Mouse (Mus musculus): ENCODE results near the gene Adam33. TPM values are rescaled to one million over a fixed set of nuclear protein-coding genes. Genes with fewer than 3 reads are reported as not detected.
"Not testable (repeated sequence)": the region's sequence is repeated elsewhere in the genome, so short reads cannot be mapped to it uniquely, and the experiment has no call there.

Gene Adam33
- polyA plus RNA-seq, 1 experiment, result 3.6 TPM

- H3K4me1 ChIP-seq (ENCODE audit: control insufficient read depth, insufficient read depth, low read length), result no peaks in the 10 kb centered on the region
- DNase-seq, result no peak
- H3K27ac ChIP-seq (ENCODE audit: insufficient read depth, low read length), result no peak overlapping the region
- 95% methylated on average over 2 of the region's 2 CpGs for WGBS
- H3K27me3 ChIP-seq (ENCODE audit: control insufficient read depth, insufficient read depth, low read length), result no peaks in the 10 kb centered on the region
- TF ChIP-seq POLR2A (IDR thresholded peaks at IDR 0.05; ENCODE audit: borderline replicate concordance, insufficient read depth, low read length) (no peak), CTCF (IDR thresholded peaks at IDR 0.05; ENCODE audit: borderline replicate concordance, insufficient read depth, low read depth, low read length) (no peak)
- H3K4me3 ChIP-seq (replicated peaks; ENCODE audit: insufficient read depth, low read depth, low read length), result no peak overlapping the region
Measured at GRCm38 (mm10) chr2:131036343-131036742, 27.3 kb downstream of the Adam33 start.

- DNase-seq; H3K4me1 ChIP-seq (ENCODE audit: control insufficient read depth, insufficient read depth, low read length); H3K27ac ChIP-seq (ENCODE audit: insufficient read depth, low read length); H3K27me3 ChIP-seq (ENCODE audit: control insufficient read depth, insufficient read depth, low read length); H3K4me3 ChIP-seq (replicated peaks; ENCODE audit: insufficient read depth, low read depth, low read length): not testable (repeated sequence)
- WGBS, result 55% methylated on average over 1 of the region's 1 CpGs
Measured at GRCm38 (mm10) chr2:131031406-131031805, 32.2 kb downstream of the Adam33 start.

- no peak for TF ChIP-seq POLR2A (IDR thresholded peaks at IDR 0.05; ENCODE audit: borderline replicate concordance, insufficient read depth, low read length)
- no peak for TF ChIP-seq CTCF (IDR thresholded peaks at IDR 0.05; ENCODE audit: borderline replicate concordance, insufficient read depth, low read depth, low read length)
- no peak for DNase-seq
- Histone ChIP-seq H3K27me3 (ENCODE audit: control insufficient read depth, insufficient read depth, low read length) (no peaks in the 10 kb centered on the region; the same call in 1 of the 2 replicates), H3K4me1 (ENCODE audit: control insufficient read depth, insufficient read depth, low read length) (no peaks in the 10 kb centered on the region), H3K27ac (ENCODE audit: insufficient read depth, low read length) (no peak overlapping the region), H3K4me3 (replicated peaks; ENCODE audit: insufficient read depth, low read depth, low read length) (no peak overlapping the region)
- 95% methylated on average over 1 of the region's 1 CpGs for WGBS
Measured at GRCm38 (mm10) chr2:131030998-131031397, 32.6 kb downstream of the Adam33 start.

GRCm38 (mm10) chr2:131030561-131030960, 33.1 kb downstream of the Adam33 start:
- DNase-seq, result no peak
- H3K4me3 ChIP-seq (replicated peaks; ENCODE audit: insufficient read depth, low read depth, low read length), result no peak overlapping the region
- 82% methylated on average over 2 of the region's 2 CpGs for WGBS
- H3K4me1 ChIP-seq (ENCODE audit: control insufficient read depth, insufficient read depth, low read length), result no peaks in the 10 kb centered on the region
- H3K27me3 ChIP-seq (ENCODE audit: control insufficient read depth, insufficient read depth, low read length), result no peaks in the 10 kb centered on the region; the same call in 1 of the 2 replicates
- no peak for TF ChIP-seq POLR2A (IDR thresholded peaks at IDR 0.05; ENCODE audit: borderline replicate concordance, insufficient read depth, low read length)
- TF ChIP-seq CTCF (IDR thresholded peaks at IDR 0.05; ENCODE audit: borderline replicate concordance, insufficient read depth, low read depth, low read length), result no peak
- H3K27ac ChIP-seq (ENCODE audit: insufficient read depth, low read length), result no peak overlapping the region

GRCm38 (mm10) chr2:131029065-131029935, 34.3 kb downstream of the Adam33 start:
- TF ChIP-seq POLR2A (IDR thresholded peaks at IDR 0.05; ENCODE audit: borderline replicate concordance, insufficient read depth, low read length) (no peak), CTCF (IDR thresholded peaks at IDR 0.05; ENCODE audit: borderline replicate concordance, insufficient read depth, low read depth, low read length) (no peak)
- no peak overlapping the region for H3K27ac ChIP-seq (ENCODE audit: insufficient read depth, low read length)
- DNase-seq, result no peak
- H3K4me3 ChIP-seq (replicated peaks; ENCODE audit: insufficient read depth, low read depth, low read length), result no peak overlapping the region
- no peaks in the 10 kb centered on the region for H3K4me1 ChIP-seq (ENCODE audit: control insufficient read depth, insufficient read depth, low read length)
- no peaks in the 10 kb centered on the region; the same call in 1 of the 2 replicates for H3K27me3 ChIP-seq (ENCODE audit: control insufficient read depth, insufficient read depth, low read length)
- WGBS, result 83% methylated on average over 9 of the region's 9 CpGs

- Histone ChIP-seq H3K4me3 (replicated peaks; ENCODE audit: insufficient read depth, low read depth, low read length) (no peak overlapping the region), H3K27ac (ENCODE audit: insufficient read depth, low read length) (no peak overlapping the region), H3K27me3 (ENCODE audit: control insufficient read depth, insufficient read depth, low read length) (no peaks in the 10 kb centered on the region; the same call in 1 of the 2 replicates), H3K4me1 (ENCODE audit: control insufficient read depth, insufficient read depth, low read length) (no peaks in the 10 kb centered on the region)
- 87% methylated on average over 3 of the region's 3 CpGs for WGBS
- DNase-seq, result no peak
- no peak for TF ChIP-seq POLR2A (IDR thresholded peaks at IDR 0.05; ENCODE audit: borderline replicate concordance, insufficient read depth, low read length)
- no peak for TF ChIP-seq CTCF (IDR thresholded peaks at IDR 0.05; ENCODE audit: borderline replicate concordance, insufficient read depth, low read depth, low read length)
Measured at GRCm38 (mm10) chr2:131026941-131027340, 36.7 kb downstream of the Adam33 start.

- no peaks in the 10 kb centered on the region for H3K4me1 ChIP-seq (ENCODE audit: control insufficient read depth, insufficient read depth, low read length)
- H3K27me3 ChIP-seq (ENCODE audit: control insufficient read depth, insufficient read depth, low read length), result no peaks in the 10 kb centered on the region; the same call in 1 of the 2 replicates
- no peak overlapping the region for H3K27ac ChIP-seq (ENCODE audit: insufficient read depth, low read length)
- no peak for TF ChIP-seq POLR2A (IDR thresholded peaks at IDR 0.05; ENCODE audit: borderline replicate concordance, insufficient read depth, low read length)
- TF ChIP-seq CTCF (IDR thresholded peaks at IDR 0.05; ENCODE audit: borderline replicate concordance, insufficient read depth, low read depth, low read length), result no peak
- DNase-seq, result no peak
- H3K4me3 ChIP-seq (replicated peaks; ENCODE audit: insufficient read depth, low read depth, low read length), result no peak overlapping the region
- 97% methylated on average over 2 of the region's 2 CpGs for WGBS
Measured at GRCm38 (mm10) chr2:131025230-131025629, 38.4 kb downstream of the Adam33 start.

- 85% methylated on average over 1 of the region's 1 CpGs for WGBS
- Histone ChIP-seq H3K27me3 (ENCODE audit: control insufficient read depth, insufficient read depth, low read length) (no peaks in the 10 kb centered on the region), H3K27ac (ENCODE audit: insufficient read depth, low read length) (no peak overlapping the region), H3K4me1 (ENCODE audit: control insufficient read depth, insufficient read depth, low read length) (no peaks in the 10 kb centered on the region), H3K4me3 (replicated peaks; ENCODE audit: insufficient read depth, low read depth, low read length) (no peak overlapping the region)
- TF ChIP-seq CTCF (IDR thresholded peaks at IDR 0.05; ENCODE audit: borderline replicate concordance, insufficient read depth, low read depth, low read length) (no peak), POLR2A (IDR thresholded peaks at IDR 0.05; ENCODE audit: borderline replicate concordance, insufficient read depth, low read length) (no peak)
- no peak for DNase-seq
Measured at GRCm38 (mm10) chr2:131010566-131010965, 53.0 kb downstream of the Adam33 start.
